Mouse (Mus musculus): Measurements from ENCODE around the gene Tbcb. TPM values are rescaled to one million over a fixed set of nuclear protein-coding genes. Genes with fewer than 3 reads are reported as not detected.

Tbcb gene
- polyA plus RNA-seq, 1 experiment from 2014 or later: 384 TPM

- no peak for DNase-seq (ENCODE audit: low spot score)
- 0 out of 2 replicates have a peak overlapping the region, but pooled peaks have one; percentile 32 for H3K9ac ChIP-seq (ENCODE audit: low read length)
- peaks cover 12% of the 10 kb centered on the region for H3K4me1 ChIP-seq (ENCODE audit: control insufficient read depth, insufficient read depth, low read length)
- no peaks in the 10 kb centered on the region for H3K27me3 ChIP-seq (replicated peaks; ENCODE audit: control insufficient read depth, insufficient read depth, low read length)
- peak overlapping the region; percentile 75; the same call in 1 of the 2 replicates for H3K4me2 ChIP-seq (ENCODE audit: low read length)
- peaks cover 33% of the 10 kb centered on the region for H3K36me3 ChIP-seq (ENCODE audit: control insufficient read depth, insufficient read depth, low read length)
- no peaks in the 10 kb centered on the region for H3K9me3 ChIP-seq (replicated peaks; ENCODE audit: control insufficient read depth, low read length)
- no peak for ATAC-seq
- WGBS: 91% methylated on average over 20 of the region's 20 CpGs
- H3K27ac ChIP-seq (ENCODE audit: low read depth, low read length): no peak overlapping the region
- 0 out of 2 replicates have a peak overlapping the region, but pooled peaks have one; percentile 69 for H3K4me3 ChIP-seq (ENCODE audit: low read depth, low read length)
Measured at GRCm38 (mm10) chr7:30233387-30233786, 1.3 kb upstream of the Tbcb start.

- Histone ChIP-seq H3K27me3 (replicated peaks; ENCODE audit: control insufficient read depth, insufficient read depth, low read length) (no peaks in the 10 kb centered on the region), H3K9me3 (replicated peaks; ENCODE audit: control insufficient read depth, low read length) (no peaks in the 10 kb centered on the region), H3K4me2 (ENCODE audit: low read length) (peak overlapping the region; percentile 75), H3K27ac (ENCODE audit: low read depth, low read length) (peak overlapping the region; percentile 96), H3K4me3 (ENCODE audit: low read depth, low read length) (peak overlapping the region; percentile 69), H3K36me3 (ENCODE audit: control insufficient read depth, insufficient read depth, low read length) (peaks cover 36% of the 10 kb centered on the region), H3K4me1 (ENCODE audit: control insufficient read depth, insufficient read depth, low read length) (peaks cover 12% of the 10 kb centered on the region), H3K9ac (ENCODE audit: low read length) (peak overlapping the region; percentile 74)
- 8% methylated on average over 24 of the region's 24 CpGs for WGBS
- no peak for ATAC-seq
- DNase-seq (ENCODE audit: low spot score): peak; percentile 51
Measured at GRCm38 (mm10) chr7:30232631-30233148, 618 bp upstream of the Tbcb start.

- H3K27me3 ChIP-seq (replicated peaks; ENCODE audit: control insufficient read depth, insufficient read depth, low read length): no peaks in the 10 kb centered on the region
- H3K4me1 ChIP-seq (ENCODE audit: control insufficient read depth, insufficient read depth, low read length): peaks cover 12% of the 10 kb centered on the region
- peak overlapping the region; percentile 71 for H3K4me2 ChIP-seq (ENCODE audit: low read length)
- no peaks in the 10 kb centered on the region for H3K9me3 ChIP-seq (replicated peaks; ENCODE audit: control insufficient read depth, low read length)
- no peak for DNase-seq (ENCODE audit: low spot score)
- WGBS: 0% methylated on average over 16 of the region's 16 CpGs
- peak overlapping the region; percentile 69 for H3K4me3 ChIP-seq (ENCODE audit: low read depth, low read length)
- peak; percentile 42; the same call in 1 of the 2 replicates for ATAC-seq
- peak overlapping the region; percentile 68 for H3K9ac ChIP-seq (ENCODE audit: low read length)
- H3K36me3 ChIP-seq (ENCODE audit: control insufficient read depth, insufficient read depth, low read length): peaks cover 50% of the 10 kb centered on the region
- peak overlapping the region; percentile 96; the same call in 1 of the 2 replicates for H3K27ac ChIP-seq (ENCODE audit: low read depth, low read length)
Measured at GRCm38 (mm10) chr7:30231328-30231668, 774 bp downstream of the Tbcb start.

- Histone ChIP-seq H3K27ac (ENCODE audit: low read depth, low read length) (no peak overlapping the region), H3K9me3 (replicated peaks; ENCODE audit: control insufficient read depth, low read length) (no peaks in the 10 kb centered on the region), H3K4me3 (ENCODE audit: low read depth, low read length) (no peak overlapping the region), H3K9ac (ENCODE audit: low read length) (no peak overlapping the region), H3K4me1 (ENCODE audit: control insufficient read depth, insufficient read depth, low read length) (peaks cover 5% of the 10 kb centered on the region; the same call in 1 of the 2 replicates), H3K36me3 (ENCODE audit: control insufficient read depth, insufficient read depth, low read length) (peaks cover 51% of the 10 kb centered on the region), H3K4me2 (ENCODE audit: low read length) (no peak overlapping the region), H3K27me3 (replicated peaks; ENCODE audit: control insufficient read depth, insufficient read depth, low read length) (no peaks in the 10 kb centered on the region)
- DNase-seq (ENCODE audit: low spot score): no peak
- ATAC-seq: no peak
- 93% methylated on average over 12 of the region's 12 CpGs for WGBS
Measured at GRCm38 (mm10) chr7:30224206-30224605, 7.9 kb downstream of the Tbcb start.

GRCm38 (mm10) chr7:30222205-30222604 is 9.9 kb downstream of the Tbcb start:
- peaks cover 7% of the 10 kb centered on the region; the same call in 1 of the 2 replicates for H3K4me1 ChIP-seq (ENCODE audit: control insufficient read depth, insufficient read depth, low read length)
- DNase-seq (ENCODE audit: low spot score): no peak
- H3K4me3 ChIP-seq (ENCODE audit: low read depth, low read length): no peak overlapping the region
- 95% methylated on average over 5 of the region's 5 CpGs for WGBS
- H3K36me3 ChIP-seq (ENCODE audit: control insufficient read depth, insufficient read depth, low read length): peaks cover 40% of the 10 kb centered on the region
- no peak for ATAC-seq
- no peak overlapping the region for H3K4me2 ChIP-seq (ENCODE audit: low read length)
- H3K9me3 ChIP-seq (replicated peaks; ENCODE audit: control insufficient read depth, low read length): no peaks in the 10 kb centered on the region
- no peak overlapping the region for H3K27ac ChIP-seq (ENCODE audit: low read depth, low read length)
- no peaks in the 10 kb centered on the region for H3K27me3 ChIP-seq (replicated peaks; ENCODE audit: control insufficient read depth, insufficient read depth, low read length)
- H3K9ac ChIP-seq (ENCODE audit: low read length): no peak overlapping the region

GRCm38 (mm10) chr7:30221433-30221832 is 10.6 kb downstream of the Tbcb start:
- Histone ChIP-seq H3K9ac (ENCODE audit: low read length) (no peak overlapping the region), H3K36me3 (ENCODE audit: control insufficient read depth, insufficient read depth, low read length) (peaks cover 33% of the 10 kb centered on the region), H3K4me3 (ENCODE audit: low read depth, low read length) (no peak overlapping the region), H3K27me3 (replicated peaks; ENCODE audit: control insufficient read depth, insufficient read depth, low read length) (no peaks in the 10 kb centered on the region), H3K9me3 (replicated peaks; ENCODE audit: control insufficient read depth, low read length) (no peaks in the 10 kb centered on the region), H3K27ac (ENCODE audit: low read depth, low read length) (no peak overlapping the region), H3K4me2 (ENCODE audit: low read length) (no peak overlapping the region), H3K4me1 (ENCODE audit: control insufficient read depth, insufficient read depth, low read length) (peaks cover 7% of the 10 kb centered on the region; the same call in 1 of the 2 replicates)
- WGBS: 81% methylated on average over 3 of the region's 3 CpGs
- DNase-seq (ENCODE audit: low spot score) (no peak), ATAC-seq (no peak)

- Histone ChIP-seq H3K9ac (ENCODE audit: low read length) (peak overlapping the region; percentile 58), H3K4me1 (ENCODE audit: control insufficient read depth, insufficient read depth, low read length) (peaks cover 7% of the 10 kb centered on the region; the same call in 1 of the 2 replicates), H3K4me3 (ENCODE audit: low read depth, low read length) (peak overlapping the region; percentile 35), H3K36me3 (ENCODE audit: control insufficient read depth, insufficient read depth, low read length) (peaks cover 20% of the 10 kb centered on the region), H3K27ac (ENCODE audit: low read depth, low read length) (0 out of 2 replicates have a peak overlapping the region, but pooled peaks have one; percentile 11), H3K4me2 (ENCODE audit: low read length) (peak overlapping the region; percentile 80), H3K9me3 (replicated peaks; ENCODE audit: control insufficient read depth, low read length) (no peaks in the 10 kb centered on the region), H3K27me3 (replicated peaks; ENCODE audit: control insufficient read depth, insufficient read depth, low read length) (no peaks in the 10 kb centered on the region)
- DNase-seq (ENCODE audit: low spot score) (peak; percentile 28), ATAC-seq (no peak)
- 13% methylated on average over 11 of the region's 11 CpGs for WGBS
Measured at GRCm38 (mm10) chr7:30220008-30220356, 12.1 kb downstream of the Tbcb start.

GRCm38 (mm10) chr7:30219293-30220007 is 12.6 kb downstream of the Tbcb start:
- H3K36me3 ChIP-seq (ENCODE audit: control insufficient read depth, insufficient read depth, low read length): peaks cover 15% of the 10 kb centered on the region
- no peaks in the 10 kb centered on the region for H3K9me3 ChIP-seq (replicated peaks; ENCODE audit: control insufficient read depth, low read length)
- H3K4me3 ChIP-seq (ENCODE audit: low read depth, low read length): peak overlapping the region; percentile 35
- DNase-seq (ENCODE audit: low spot score): peak; percentile 80
- peak overlapping the region; percentile 58 for H3K9ac ChIP-seq (ENCODE audit: low read length)
- peak; percentile 35; the same call in 1 of the 2 replicates for ATAC-seq
- 5% methylated on average over 16 of the region's 16 CpGs for WGBS
- peaks cover 7% of the 10 kb centered on the region; the same call in 1 of the 2 replicates for H3K4me1 ChIP-seq (ENCODE audit: control insufficient read depth, insufficient read depth, low read length)
- H3K4me2 ChIP-seq (ENCODE audit: low read length): peak overlapping the region; percentile 80
- no peaks in the 10 kb centered on the region for H3K27me3 ChIP-seq (replicated peaks; ENCODE audit: control insufficient read depth, insufficient read depth, low read length)
- H3K27ac ChIP-seq (ENCODE audit: low read depth, low read length): peak overlapping the region; percentile 27; the same call in 1 of the 2 replicates

- H3K4me3 ChIP-seq (ENCODE audit: low read depth, low read length): no peak overlapping the region
- 81% methylated on average over 2 of the region's 2 CpGs for WGBS
Measured at GRCm38 (mm10) chr7:30217277-30217676, 14.8 kb downstream of the Tbcb start.

More at GRCm38 (mm10) chr7:30217277-30217676, 14.8 kb downstream of the Tbcb start:
- no peak overlapping the region for H3K27ac ChIP-seq (ENCODE audit: low read depth, low read length)
- no peaks in the 10 kb centered on the region for H3K27me3 ChIP-seq (replicated peaks; ENCODE audit: control insufficient read depth, insufficient read depth, low read length)
- DNase-seq (ENCODE audit: low spot score) (no peak), ATAC-seq (peak; percentile 21; the same call in 1 of the 2 replicates)
- H3K4me1 ChIP-seq (ENCODE audit: control insufficient read depth, insufficient read depth, low read length): peaks cover 7% of the 10 kb centered on the region; the same call in 1 of the 2 replicates
- no peak overlapping the region for H3K9ac ChIP-seq (ENCODE audit: low read length)
- H3K4me2 ChIP-seq (ENCODE audit: low read length): no peak overlapping the region
- H3K9me3 ChIP-seq (replicated peaks; ENCODE audit: control insufficient read depth, low read length): no peaks in the 10 kb centered on the region
- H3K36me3 ChIP-seq (ENCODE audit: control insufficient read depth, insufficient read depth, low read length): no peaks in the 10 kb centered on the region

All from forebrain, embryonic 14.5 days (tissue).